Mouse (Mus musculus): ENCODE results near the gene Bag6.
"Not testable (repeated sequence)": the region's sequence is repeated elsewhere in the genome, so short reads cannot be mapped to it uniquely, and the experiment has no call there.

Bag6 gene

GRCm38 (mm10) chr17:35115046-35116019, 19.6 kb upstream of the Bag6 start, which contains the start of gene Ly6g5b:
Ly6g5b (minus strand) TSS chr17:35115428.
- DNase-seq = no peak

GRCm38 (mm10) chr17:35120745-35121142, 14.2 kb upstream of the Bag6 start:
- peak; percentile 55 for DNase-seq

GRCm38 (mm10) chr17:35121143-35121799, 13.7 kb upstream of the Bag6 start, which contains the start of gene Gpank1:
Gpank1 (plus strand) TSS chr17:35121455.
- DNase-seq = peak; percentile 98

- peak; percentile 70 for DNase-seq
Observed at GRCm38 (mm10) chr17:35121871-35122303, 13.1 kb upstream of the Bag6 start, which contains the start of gene Csnk2b. Csnk2b (minus strand) TSS chr17:35122053.

GRCm38 (mm10) chr17:35123287-35123686, 11.7 kb upstream of the Bag6 start:
- DNase-seq = not testable (repeated sequence)

- not testable (repeated sequence) for DNase-seq
Observed at GRCm38 (mm10) chr17:35124261-35124896, 10.6 kb upstream of the Bag6 start.

GRCm38 (mm10) chr17:35125081-35125480, 9.9 kb upstream of the Bag6 start:
- DNase-seq = no peak

- no peak for DNase-seq
Observed at GRCm38 (mm10) chr17:35125578-35125977, 9.4 kb upstream of the Bag6 start.

- DNase-seq = peak; percentile 85
Observed at GRCm38 (mm10) chr17:35126206-35126611, 8.8 kb upstream of the Bag6 start, which contains the start of gene D17H6S53E. D17H6S53E (plus strand) TSS chr17:35126373.

- no peak for DNase-seq
Observed at GRCm38 (mm10) chr17:35127017-35127416, 8.0 kb upstream of the Bag6 start.

GRCm38 (mm10) chr17:35128996-35129395, 6.0 kb upstream of the Bag6 start:
- no peak for DNase-seq

GRCm38 (mm10) chr17:35131038-35131437, 3.9 kb upstream of the Bag6 start:
- DNase-seq = no peak

- DNase-seq = peak; percentile 40
Observed at GRCm38 (mm10) chr17:35131500-35132173, 3.3 kb upstream of the Bag6 start, which contains the start of gene Apom. Apom (minus strand) TSS chr17:35132050.

- DNase-seq = no peak
Observed at GRCm38 (mm10) chr17:35132174-35132560, 2.8 kb upstream of the Bag6 start.

- DNase-seq = no peak
Observed at GRCm38 (mm10) chr17:35133517-35133916, 1.5 kb upstream of the Bag6 start.

- no peak for DNase-seq
Observed at GRCm38 (mm10) chr17:35135591-35136320, 778 bp downstream of the Bag6 start.

GRCm38 (mm10) chr17:35139269-35139668, 4.3 kb downstream of the Bag6 start:
- no peak for DNase-seq

GRCm38 (mm10) chr17:35140490-35140996, 5.6 kb downstream of the Bag6 start:
- DNase-seq = no peak

GRCm38 (mm10) chr17:35141971-35142370, 7.0 kb downstream of the Bag6 start:
- DNase-seq = no peak

- DNase-seq = no peak
Observed at GRCm38 (mm10) chr17:35146139-35146538, 11.2 kb downstream of the Bag6 start.

GRCm38 (mm10) chr17:35147348-35147747, 12.4 kb downstream of the Bag6 start:
- no peak for DNase-seq
